Mouse (Mus musculus) urinary bladder, postnatal 14 days (tissue): Measurements from ENCODE around the gene Git2.

Source experiments
- DNase-seq: peaks from one replicate; pipeline ENCODE4 v3.0.0; 2021; ENCODE audit warnings: low spot score

Gene Git2

DNA sequence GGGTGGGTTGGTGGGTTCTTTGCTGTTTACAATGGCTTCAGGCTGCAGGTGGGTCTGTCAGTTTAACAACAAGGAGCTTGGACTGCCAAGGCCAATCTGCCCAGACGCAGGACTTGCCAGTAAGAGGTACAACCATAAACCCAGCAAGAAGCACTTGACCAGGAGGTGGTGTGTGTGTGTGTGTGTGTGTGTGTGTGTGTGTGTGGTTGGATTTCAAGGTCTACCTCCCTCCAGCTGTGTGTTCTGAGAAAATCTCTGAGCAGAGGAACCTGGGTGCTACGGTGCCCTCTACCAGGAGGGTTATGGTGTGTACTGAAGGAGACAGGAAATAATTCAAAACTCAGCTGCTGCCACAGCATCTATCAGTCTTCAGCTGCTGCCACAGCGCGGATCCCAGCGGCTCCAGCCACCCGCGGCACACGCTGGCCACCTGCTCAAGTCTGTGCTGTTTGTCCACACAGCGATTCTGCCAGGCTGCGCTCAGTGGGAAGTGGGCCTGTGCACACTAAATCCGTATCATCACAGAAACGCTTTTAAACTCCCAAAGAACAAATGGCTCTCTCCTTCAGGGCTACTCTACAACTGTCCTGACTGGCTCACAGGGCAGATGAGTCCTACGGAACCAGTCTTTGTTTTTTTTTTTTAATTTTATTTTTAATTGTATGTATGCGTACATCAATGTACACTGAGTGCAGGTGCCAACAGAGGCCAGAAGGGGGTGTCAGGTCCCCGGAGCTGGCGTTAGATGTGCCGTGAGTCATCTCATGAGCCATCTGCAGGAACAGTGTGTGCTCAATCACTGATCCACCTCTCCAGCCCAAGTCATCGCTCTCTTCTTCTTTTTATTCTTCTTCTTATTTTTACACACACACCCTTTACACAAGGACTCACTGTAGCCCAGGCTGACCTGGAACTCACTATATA lies 10.2 kb downstream of the Git2 start:
- DNase-seq, result no peak

DNA sequence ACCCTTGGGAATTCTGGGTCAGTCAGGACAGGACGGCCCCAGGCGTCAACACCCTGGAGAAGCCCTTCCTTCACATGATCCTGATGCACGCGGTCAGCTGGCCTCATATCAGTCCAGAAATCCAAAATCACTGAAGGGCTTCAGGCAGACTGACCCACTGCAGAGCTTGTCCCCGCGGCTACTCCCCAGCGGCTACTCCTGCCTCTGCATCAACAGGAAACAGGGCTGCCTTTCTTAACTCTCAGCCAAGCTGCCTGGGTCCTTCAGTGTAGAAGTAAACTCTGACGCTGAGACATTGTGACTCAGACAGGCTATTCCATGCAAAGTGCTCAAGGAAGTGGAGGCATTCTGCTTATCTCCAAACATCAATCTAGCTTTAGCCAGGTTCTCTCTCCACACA lies 13.3 kb downstream of the Git2 start:
- no peak for DNase-seq

DNA sequence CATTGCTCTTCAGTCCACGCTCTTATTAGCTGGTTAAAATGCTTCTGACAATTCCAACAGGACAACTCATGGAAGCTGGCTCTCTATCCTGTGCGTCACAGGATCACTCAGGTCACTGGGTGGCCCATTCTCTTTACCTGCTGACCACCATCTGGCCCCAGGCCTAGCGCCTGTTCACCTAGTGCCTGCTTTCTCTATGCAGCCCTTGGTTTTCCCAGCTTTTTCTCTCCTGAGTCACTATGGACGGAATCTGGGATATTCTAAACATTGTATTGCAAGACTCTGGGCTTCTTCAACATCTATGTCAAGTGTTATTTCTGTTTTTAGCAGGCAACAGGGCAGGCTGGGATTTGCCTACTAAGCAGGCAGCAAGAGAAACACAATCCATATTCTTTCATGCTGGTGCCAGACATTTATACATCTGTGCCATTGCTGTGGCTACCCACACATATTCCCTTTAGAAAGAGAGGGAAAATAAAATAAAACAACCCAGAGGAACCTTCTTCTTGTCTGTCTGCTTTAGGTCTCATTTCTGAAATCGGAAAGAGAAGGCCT lies 15.7 kb downstream of the Git2 start:
- no peak for DNase-seq

DNA sequence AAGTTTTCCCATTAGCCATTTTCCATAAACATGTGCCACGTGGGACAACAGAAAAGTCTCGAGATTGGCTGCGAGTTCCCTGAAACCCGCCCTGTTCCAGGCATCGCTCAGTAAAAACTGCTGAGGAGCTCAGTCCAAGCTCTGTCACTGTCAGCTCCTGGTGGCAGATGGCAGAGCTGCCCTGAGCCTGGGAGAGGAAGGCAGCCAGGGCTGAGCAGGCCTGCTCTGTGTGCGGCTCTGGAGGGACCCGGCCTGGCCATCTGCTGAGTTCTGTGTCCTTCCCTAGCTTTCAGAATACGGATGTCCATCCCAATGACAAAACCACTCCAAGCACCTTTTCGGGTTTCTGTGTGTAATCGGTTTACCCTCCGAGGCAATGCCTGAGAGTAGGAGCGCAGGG lies 21.9 kb downstream of the Git2 start:
- no peak for DNase-seq

DNA sequence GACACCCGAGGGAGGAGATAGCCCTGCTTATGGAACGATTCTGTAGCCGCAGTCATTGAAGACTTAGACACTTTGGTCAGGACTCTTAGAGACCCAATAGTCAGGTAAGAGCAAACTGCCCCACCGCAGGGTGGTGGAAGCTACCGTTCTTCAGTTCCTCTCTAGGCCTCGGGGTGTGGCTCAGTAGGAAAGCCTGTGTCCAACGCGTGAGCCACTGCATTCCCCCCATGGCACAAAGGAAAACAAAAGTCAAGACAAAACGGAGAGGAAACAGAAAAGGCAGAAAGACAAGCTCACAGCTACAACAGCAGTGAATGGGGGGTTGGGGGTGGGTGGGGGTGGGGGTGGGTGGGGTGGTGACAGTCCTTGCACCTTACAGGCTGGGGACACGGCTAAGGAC lies 22.9 kb downstream of the Git2 start:
- DNase-seq, result no peak

DNA sequence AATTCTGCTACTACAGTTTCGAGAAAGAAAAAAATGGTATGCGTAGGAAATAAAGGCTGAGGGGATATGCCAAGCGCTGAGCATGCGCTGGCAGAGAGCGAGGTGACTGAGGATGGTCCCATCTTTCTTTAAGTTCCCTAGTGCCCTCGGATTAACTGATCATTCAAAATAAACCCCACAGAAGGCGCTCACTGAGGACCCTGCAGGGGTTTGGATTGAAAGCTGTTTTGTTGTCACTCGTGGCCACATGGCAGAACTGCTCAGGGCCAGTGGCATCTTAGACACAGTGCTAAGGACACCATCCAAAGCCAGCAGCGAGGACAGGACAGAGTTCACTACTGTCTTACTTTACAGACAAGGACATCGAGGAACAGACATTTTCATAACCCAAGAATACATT lies 25.0 kb downstream of the Git2 start:
- no peak for DNase-seq

DNA sequence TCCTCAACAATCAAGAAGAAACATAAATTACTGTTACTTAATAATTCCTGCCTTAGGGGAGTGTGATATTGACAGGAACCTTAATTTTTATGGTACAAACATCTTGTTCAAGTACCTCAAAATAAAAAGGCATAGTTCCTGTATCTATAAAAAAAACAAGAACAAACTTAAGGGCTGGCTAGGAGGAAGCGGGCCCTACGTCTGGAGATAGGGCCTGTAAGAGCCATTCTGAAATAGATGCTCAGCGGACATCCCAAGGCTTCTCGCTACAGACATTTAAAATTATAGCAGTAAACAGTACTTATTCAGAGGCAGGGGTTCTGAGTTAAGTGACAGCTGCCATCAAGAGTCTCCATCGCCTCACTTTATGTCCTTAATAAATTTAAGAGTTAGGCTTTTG lies 27.8 kb downstream of the Git2 start:
- DNase-seq, result no peak

DNA sequence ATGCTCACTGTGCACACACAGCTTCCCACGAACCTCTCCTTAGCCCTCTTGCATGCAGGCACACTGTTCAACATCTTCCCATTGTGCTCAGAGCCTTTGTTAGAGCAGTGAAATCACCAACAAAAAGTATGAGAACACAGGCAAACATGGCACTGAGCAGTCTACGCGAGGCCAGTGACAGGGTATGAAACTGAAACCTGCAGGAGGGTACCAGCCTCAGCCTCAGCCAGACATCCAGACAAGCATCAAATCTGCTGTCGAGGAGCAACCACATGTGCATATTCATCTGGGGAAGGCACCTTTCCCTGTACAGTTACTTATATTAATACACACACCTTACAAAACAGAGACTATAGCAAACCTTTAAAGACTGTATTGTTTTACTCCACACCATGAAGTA lies 28.4 kb downstream of the Git2 start:
- DNase-seq, result no peak

DNA sequence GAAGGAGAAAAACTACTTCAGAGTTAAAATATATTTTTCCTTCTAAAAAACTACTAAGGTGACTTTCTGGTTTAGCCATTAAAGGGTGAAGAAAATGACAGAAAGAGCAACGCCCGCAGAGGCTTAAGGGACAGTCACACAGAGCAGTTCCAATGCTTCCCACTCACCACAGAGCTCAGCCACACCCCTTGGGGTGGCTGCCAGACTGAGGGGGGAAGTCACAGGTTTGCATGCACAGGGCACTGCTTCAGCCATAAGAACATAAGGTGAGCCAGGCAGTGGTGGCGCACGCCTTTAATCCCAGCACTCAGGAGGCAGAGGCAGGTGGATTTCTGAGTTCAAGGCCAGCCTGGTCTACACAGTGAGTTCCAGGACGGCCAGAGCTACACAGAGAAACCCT lies 29.7 kb downstream of the Git2 start:
- no peak for DNase-seq

DNA sequence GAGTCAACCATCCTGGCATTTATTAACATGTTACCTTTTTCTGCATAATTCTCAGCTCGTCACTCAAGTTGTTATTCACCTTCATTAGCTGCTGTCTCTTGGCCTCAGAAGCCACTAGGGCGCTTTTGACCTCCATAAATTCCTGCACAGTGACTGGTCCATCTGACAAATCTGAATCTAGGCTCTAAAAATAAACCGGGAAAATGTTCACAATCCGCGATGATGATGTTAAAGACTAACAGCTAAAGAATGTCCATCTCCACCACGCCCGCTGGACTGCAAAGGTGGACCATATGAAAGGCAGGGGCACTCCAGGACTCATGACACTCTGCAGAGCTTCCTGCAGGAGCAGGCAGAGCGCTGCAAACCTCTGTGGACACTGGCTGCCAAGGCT lies 31.6 kb downstream of the Git2 start:
- DNase-seq, result no peak

DNA sequence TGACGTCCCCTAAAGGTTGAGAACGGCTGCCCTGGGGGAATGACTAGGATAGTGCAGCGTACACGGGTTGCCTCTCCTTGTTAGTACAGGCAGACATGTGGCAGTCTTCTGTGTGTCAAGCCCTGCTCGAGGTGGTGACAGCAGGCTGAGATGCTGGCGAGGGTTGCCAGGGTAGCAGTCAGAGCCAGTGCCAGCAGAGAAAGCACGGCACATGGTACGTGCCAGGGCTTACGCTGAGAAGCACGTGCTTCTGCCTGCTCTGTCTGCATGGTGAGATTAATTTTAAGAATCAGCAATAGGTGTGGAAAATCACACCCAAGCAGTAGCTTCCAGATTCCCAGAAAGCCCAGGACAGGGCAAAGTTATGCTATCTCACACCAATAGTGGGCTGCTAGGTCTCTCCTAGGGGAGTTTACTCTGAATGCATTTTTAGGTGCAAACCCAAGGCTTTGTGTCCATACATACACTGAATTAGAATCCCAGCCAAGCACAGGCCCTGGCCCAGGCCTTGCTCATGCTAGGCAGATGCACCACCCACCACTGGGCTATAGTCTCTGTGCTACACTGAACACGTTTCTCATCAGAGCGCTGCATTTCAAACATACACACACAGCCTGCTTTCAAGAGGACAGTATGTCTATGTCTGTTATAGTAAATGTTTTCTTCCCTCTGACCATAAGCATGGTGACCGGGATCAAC lies 32.2 kb downstream of the Git2 start:
- DNase-seq, result no peak

DNA sequence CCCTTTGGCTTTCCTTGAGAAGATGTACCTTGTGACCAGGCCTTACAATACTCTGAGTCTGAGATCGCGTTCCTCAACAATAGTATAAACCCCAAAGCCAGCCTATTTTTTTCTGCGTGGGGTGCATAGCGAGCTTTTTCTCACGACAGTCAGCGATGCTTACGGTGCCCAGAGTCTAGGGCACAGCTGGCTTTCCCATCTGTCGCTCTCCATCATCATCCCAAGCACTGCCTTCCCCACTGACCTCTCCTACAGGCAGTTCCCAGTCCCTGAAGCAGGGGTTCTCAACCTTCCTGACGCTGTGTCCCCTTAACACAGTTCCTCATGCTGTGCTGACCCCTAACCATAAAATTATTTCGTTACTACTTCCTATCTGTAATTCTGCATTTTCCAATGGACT lies 32.7 kb downstream of the Git2 start:
- no peak for DNase-seq

DNA sequence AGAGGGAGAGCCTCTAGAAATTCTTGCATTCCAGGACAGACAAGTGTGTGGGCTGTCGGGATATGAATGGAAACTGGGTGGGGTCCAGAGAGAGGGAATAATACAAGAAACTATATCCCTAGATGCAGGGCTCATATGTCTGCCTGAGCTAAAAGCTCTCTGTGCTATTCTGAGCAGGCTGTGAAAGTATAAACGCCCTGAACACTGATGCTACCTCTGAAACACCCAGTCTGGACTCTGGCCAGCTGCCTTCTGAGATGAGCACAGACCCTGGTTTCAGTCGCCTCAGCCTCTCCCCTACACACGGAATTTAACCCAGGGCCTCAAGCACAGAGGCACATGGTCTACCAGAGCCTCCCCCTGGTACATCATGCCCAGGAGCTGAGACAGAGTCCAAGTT lies 34.7 kb downstream of the Git2 start:
- no peak for DNase-seq

DNA sequence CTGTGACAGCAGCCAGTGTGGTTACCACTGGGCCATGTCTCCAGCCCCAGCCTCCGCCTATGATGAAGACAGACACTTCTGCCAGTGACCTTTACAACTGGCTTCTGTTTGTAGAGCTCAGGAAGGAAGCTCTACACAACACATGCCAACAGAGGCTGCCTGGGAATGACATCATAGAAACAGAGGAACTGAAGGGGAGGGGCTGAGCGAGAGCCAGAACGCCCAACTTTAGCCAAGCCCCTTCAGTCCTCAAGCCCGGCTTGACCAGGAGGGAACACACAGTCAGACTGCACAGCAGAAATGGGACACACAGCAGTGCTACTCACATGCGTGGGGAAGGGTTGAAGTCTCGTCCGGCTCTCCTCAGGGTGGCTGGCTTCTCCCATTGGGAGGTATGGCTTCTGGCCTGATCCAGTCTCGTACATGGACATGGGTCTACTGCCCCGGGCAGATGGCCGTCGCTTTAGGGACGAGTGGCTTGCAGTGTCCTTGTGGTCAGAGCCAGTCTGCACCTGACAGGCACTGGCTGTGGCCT lies 36.5 kb downstream of the Git2 start:
- DNase-seq, result no peak

DNA sequence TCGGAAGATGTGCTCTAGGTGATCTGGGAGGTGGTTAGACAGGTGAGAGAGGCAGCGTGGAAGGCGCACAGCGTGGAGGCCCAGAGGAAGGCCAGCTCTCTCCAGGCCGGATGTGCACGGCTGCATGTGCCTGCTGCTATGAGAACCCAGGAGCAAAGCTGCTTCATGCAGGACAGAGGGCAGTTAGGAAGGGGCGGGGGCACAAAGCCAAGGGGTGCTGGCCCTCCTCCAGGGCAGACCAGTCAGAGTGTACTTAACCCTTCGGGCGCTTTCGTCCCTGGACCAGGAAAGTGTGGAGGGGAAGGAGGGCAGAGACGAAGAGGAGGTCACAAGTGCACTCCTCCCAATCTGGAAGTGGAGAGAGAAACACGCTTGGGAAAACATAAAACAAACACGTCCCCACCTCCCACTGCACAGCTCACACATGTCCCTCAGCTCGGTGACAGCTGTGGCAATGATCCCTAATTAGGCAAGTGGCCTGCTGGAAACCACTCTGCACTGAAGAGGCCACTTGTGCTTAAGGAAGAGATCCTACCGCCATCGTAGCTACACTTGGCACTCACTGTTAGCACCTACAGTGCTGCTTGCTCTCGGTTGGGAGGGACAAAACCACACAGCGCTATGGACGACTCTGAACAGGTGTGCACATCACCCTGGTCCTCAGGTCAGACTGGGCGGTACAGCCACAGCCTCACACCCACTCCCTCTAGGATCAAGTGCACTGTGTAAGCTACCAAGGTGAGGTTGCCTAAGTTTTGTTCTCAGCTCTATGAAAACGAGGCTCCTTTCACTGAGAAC lies 38.0 kb downstream of the Git2 start:
- DNase-seq, result no peak

DNA sequence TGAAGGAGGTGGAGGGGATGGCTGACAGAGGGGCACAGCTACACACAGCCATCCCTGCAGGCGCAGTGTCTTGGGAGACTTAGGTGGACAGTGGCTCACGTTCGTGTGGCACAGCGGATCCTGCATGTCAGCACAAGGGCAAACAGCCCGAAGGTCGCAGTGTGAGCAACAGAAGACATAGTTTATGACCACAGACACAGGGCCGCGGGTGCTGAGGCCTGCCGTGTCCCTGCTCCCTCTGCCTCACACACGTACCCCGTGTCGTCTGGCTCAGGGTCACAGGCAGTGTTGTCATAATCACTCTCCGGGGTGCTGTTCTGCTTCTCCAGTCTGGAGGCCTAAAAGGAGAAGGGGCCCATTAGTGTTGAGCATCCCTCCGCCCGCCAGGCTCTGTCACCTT lies 41.7 kb downstream of the Git2 start:
- DNase-seq, result no peak

DNA sequence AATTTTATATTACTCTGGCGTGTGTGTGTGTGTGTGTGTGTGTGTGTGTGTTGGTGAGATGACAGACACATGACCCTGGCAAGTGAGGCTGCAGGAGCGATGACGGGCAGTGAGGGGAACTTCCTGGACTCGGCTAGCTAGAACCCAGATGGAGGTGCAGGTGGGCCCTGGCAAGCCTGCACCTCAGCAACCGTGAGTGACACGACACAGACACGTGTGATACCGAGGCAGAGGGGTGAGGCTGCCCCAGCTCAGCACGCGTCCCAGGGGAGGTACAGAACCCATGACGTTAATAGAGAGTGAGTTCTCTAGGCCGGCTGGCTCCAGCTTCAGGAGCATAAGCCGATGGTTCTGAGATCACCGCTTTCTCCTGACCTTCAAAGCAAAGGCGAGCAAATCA lies 43.3 kb downstream of the Git2 start:
- no peak for DNase-seq

DNA sequence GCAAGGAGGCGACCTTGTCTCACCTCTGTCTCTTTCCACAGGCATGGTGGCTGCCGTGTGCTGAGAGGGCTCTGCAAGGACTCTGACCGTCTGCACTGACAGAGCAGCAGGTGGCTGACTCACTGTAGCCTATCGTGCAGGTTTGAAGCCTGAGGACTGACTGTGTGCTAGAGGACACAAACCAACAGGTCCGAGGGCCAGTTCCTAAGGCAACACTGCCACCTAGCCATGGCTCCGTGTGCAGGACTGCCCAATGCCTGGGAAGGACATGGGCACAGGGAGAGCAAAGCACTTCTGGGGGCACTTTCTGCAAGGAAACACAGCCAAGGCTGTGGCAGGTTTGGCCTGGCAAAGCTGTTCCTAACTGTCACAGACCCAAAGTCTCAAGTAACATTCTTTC lies 43.8 kb downstream of the Git2 start:
- DNase-seq, result no peak

DNA sequence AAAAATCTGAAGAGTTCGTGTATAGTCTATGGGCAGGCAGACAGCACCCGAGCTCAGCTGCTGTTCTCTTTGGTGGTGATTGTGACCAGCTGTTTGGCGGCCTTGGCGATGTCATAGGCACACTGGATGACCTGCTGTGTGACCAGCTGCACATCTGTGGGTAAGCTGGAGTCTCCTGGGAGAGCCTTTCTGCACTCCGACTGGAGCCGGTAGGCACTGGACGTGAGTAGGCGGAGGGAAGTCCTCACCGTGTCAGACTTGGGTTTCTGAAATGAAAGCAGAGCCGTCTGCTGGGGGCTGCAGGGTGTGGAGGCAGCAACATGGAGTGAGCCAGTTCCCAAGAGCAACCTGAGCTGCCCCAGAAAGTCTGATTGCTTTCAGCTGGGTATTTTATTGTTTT lies 45.2 kb downstream of the Git2 start:
- DNase-seq, result no peak

DNA sequence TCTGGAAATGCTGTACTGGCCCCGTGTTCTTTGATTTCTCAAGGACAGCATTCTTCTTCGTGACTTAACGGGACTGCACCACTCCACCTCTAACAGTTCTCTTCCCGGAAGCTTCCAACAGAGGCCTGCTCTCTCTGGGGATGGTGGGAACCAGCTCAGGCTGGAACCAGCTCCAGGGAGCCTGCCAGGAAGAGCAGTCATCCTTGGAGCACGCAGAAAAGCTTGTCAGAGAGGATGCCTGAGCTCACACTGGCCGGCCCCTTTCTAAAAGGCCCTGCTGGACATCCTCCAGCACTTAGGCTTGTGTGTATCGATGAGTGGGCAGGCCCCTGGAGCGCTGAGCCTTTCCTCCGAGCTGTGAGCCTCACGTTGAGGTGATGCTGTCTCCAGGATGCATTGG lies 47.2 kb downstream of the Git2 start:
- DNase-seq, result no peak

DNA sequence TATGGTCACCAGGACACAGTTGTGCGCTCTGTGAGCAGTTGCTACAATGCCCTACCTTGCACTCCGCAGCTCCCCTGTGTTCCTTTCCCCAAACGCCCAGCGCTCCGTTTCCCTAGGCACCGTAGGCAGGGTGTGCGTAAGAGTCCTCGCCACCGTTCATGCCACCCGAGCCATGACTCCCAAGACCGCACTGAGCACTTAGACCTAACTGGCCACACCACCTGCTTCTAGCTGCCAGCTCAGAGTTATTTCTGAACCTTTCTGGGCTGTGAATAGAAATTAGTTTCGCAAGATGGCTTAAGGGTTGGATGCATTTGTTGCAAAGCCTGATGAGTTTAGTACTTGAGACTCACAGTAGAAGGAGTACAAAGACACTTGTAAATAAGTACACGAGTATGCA lies 52.5 kb downstream of the Git2 start:
- DNase-seq, result no peak

DNA sequence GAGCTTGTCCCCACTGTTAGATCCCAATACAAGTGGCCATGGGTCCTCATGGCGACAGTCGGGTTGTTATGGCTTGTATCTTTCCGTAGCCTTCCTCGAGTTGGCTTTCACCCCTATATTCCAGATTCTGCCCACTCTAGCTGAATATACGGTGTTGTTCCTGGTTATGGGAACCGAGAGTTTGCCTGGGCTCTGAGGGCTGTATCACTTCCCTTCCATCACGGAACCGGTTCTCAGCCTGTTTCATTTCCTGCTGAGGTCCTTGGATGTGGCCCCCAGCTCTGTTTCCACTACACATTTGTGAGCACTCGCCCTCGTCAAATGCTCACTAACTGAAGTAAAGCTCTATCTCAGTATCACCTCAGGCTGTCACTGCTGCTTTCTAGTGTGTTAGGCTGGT lies 53.3 kb downstream of the Git2 start:
- no peak for DNase-seq
